Mouse (Mus musculus): ENCODE data around the gene Dock8. TPM values are rescaled to one million over a fixed set of nuclear protein-coding genes. Genes with fewer than 3 reads are reported as not detected.

The Dock8 gene
- total RNA-seq, 4 experiments from 2014 or later = 13.7 to 21.4 (median 16.3) TPM

DNA sequence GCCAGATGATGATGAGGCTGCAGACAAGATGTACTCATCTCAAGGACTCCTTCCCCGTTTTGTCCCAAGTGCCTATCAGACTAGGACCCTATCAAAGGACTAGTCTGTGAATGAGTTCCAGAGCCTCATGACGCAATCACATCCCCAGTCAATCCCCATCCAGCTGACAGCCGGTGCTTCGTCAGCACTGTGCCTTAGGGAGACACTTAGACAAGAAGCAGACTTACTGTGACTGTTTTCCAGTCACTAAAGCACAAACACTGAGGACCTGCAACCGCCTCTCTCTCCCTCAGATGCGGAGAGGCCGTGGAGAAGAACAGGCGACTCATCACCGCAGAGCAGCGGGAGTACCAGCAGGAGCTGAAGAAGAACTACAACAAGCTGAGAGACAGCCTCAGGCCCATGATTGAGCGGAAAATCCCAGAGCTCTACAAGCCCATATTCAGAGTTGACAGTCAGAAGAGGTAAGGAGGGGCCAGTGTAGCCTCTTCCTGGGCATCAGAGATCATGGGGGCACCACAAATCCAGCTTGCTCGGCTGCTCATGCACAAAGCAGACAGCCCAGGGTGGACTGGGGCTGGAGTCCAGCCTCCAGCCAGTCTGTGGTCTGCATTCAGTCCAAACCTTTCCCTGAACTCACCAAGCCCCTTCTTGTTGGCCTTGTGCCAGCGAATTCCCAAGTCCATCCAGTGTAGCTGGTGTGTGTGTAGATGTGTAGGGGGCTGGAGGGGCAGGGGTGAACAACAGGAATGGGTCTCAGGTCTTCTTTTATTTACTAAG is 200.9 kb downstream of the Dock8 start:
- DNase-seq = no peak

DNA sequence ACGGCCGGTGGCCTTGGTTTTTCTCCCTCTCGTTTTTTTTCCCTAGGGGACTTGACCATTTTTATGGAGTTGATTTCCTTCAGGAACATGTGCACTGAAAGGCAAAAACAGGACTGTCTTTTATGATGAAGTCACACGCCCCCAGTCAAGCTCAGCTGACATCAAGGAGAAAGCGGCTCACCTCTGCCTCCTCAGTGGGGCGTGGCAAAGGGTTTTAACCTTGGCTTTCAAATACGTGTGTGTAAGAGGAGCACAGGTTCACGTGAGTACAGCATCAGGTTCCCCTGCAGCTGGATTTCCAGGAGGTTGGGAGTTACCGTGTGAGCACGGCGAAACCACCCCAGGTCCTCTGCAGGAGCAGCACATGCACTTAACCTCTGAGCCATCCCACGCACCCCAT is 203.7 kb downstream of the Dock8 start:
- DNase-seq = no peak

DNA sequence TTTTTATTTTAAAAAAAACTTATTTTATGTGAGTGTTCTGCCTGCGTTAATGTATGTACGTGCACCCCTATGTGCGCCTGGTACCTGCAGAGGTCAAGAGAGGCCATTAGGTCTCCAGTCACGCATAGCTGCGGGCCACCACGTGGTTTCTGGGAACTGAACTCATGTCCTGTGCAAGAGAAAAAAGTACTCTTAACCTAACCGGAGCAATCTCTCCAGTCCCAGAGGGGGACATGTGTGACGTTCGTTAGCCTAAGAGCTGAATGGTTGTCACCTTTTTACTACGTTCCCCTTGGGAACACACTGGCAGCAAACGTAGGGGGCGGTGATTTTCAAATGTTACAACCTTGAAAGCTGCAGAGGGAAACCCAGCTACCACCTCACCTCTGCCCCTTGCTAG is 207.6 kb downstream of the Dock8 start:
- DNase-seq = no peak

DNA sequence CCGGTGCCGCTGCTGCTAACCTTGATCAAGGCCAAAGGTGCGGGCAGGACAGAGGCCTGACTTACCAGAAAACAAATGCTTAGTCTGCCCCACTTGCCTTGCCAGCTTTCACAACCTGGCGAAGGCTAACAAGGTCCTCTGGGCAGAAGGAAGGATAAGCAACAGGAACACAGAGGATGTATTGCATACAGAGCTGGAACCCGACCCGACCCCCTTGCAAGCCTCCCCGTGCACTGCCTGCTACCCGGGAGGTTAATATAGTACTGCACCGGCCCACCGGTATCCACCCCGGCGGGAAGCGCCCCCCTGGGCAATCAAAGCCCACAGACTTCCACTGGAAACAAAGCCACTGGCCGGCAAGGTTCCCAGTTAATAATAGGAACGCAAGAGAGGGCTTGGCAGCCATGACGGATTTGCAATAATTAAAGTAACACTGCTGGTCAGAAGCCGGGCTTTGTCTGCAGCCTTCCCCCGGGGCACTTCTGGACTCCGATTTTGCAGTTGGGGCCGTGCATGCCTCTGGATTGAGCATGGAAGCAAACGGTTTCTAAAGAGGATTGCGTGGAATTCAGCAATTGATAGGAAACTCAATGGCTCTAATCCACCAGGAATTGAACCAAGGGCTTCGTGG is 208.5 kb downstream of the Dock8 start:
- no peak for DNase-seq

DNA sequence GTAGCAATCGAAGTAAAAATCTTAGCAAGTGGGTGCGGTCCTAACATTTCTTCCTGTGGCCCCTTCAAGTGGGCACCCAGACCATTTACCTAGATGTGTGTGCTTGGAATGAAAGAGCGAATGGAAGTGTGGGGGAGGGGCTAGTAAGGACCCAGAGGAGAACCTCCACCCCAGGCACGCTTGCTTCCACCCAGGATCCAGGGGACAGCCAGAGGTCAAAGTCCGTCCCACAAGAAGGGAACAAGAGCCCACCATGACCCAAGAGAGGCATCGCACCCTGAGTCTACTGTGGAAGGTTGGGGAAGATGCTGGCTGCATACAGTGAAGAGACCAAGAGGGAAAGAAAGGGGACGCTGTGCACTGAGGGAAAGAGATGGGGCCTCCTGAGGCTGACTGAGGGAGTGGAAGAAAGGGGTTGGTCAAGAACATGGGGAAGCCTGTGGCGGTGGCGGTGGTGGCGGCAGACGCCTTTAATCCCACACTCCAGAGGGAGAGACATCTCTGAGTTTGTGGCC is 209.3 kb downstream of the Dock8 start:
- no peak for DNase-seq

DNA sequence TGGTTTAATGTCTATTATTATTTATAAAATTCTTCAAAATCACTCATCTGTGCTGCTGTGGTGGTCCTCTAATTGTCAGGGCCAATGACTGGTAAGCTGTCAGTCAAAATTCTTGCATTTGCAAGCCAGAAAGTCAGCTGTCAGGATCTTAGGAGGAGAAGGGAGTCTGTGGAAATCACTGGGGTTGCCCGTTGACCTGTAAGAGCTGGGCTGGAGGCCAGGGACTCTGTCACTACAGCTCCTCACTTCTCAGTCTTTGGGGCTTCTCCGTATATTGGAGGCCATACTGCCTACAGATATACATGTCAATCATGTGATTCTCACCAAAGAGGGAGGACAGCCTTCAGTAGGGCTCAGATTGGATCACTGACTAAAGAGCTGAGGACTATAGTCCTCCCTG is 221.3 kb downstream of the Dock8 start:
- no peak for DNase-seq

DNA sequence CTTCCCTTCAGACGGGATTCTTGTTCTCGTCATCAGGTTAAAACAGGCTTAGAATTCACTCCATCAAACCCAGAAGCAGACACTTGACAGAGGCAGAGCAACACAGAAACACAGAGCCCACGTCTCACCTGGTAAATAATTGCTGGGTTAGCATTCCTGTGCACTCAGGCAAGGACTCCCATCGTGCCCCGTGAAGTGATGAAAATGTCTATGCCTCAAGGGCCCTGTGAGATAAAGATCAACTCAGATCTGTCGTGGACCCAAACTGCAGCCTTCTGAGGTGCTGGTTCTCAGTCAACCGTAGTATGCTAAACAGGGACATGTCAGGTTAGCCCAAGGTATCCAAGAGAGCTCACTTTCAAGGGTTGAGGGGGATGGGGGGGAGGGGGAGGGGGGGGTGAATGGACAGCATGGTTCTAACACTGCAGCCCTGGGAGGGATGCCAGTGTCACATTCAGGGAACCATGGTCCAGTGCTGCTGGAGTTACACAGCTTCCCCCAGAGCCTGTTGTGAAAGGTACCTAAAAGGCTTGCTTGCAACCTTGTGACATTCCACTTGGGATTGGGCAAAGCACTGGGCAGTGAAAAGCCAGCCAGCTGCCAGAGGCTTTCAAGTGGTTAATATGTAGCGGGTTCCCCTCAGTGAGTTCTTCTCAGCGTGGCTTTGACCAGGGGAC is 222.8 kb downstream of the Dock8 start:
- DNase-seq = no peak

DNA sequence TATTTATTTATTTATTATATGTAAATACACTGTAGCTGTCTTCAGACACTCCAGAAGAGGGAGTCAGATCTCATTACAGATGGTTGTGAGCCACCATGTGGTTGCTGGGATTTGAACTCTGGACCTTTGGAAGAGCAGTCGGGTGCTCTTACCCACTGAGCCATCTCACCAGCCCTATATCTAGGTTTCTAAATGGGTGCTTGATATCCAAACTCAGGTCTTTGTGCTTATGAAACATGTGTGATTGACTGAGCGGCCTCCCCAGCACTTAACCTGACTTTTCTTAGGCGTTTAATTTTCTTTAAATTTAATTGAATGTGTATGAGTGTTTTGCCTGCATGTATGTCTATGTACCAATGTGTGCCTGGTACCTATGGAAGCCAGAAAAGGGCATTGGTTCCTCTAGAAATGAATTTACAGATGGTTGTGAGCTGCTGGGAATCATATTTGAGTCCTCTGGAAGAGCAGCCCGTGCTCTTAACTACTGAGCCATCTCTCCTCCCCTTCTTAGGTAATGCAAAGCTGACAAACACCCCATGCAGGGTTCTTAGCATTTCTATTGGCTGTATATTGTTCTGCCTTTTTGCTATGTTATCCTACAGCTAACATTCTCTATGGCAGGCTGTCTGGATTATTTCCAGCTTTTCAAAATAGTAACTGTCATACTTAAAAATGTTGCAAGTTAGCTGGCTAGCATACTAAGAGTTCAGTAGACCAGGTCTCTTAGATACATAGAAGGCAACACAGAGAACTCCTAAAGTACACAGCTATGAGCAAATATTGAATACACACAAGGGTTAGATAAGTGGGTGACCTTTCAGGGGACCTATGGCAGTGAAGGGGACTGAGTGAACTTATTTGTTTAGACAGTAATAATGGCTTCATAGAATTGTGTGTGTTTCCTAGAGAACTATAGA is 231.0 kb downstream of the Dock8 start:
- no peak for DNase-seq

DNA sequence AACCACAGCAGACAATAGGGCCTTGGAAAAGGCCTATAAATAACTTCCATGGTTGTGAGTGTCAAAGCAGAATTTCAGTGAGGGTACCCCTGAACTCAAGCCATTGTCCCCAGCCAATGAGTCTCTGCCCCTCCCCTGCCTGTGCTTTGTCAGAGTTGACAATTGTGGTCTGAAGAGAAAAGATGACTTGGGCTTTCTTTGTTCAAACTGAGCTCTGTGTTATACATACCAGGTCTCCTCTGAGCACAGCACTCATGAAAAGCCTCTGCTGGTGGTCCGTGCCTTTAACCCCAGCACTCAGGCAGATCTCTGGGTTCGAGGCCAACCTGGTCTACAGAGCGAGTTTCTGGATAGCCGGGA is 231.6 kb downstream of the Dock8 start:
- DNase-seq = no peak

DNA sequence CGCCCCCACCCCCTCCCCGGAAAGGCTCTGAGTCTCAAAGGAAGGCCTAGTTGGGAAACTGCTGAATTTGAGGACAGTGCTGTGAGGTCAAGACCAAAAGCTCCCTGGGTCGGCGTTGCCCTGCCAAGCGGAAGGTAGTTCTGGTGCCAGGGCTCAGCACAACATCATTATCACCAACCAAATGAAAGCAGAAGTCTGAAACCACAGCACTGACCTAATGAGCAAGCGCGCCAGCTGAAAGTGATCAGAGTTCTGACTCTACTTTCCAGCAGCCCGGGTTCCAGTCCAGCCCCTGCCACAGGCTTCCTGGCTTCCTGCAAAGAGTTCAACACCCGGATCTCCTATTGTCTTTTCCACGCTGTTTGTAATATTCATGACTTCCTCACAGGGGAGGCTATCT is 232.7 kb downstream of the Dock8 start:
- DNase-seq = no peak

DNA sequence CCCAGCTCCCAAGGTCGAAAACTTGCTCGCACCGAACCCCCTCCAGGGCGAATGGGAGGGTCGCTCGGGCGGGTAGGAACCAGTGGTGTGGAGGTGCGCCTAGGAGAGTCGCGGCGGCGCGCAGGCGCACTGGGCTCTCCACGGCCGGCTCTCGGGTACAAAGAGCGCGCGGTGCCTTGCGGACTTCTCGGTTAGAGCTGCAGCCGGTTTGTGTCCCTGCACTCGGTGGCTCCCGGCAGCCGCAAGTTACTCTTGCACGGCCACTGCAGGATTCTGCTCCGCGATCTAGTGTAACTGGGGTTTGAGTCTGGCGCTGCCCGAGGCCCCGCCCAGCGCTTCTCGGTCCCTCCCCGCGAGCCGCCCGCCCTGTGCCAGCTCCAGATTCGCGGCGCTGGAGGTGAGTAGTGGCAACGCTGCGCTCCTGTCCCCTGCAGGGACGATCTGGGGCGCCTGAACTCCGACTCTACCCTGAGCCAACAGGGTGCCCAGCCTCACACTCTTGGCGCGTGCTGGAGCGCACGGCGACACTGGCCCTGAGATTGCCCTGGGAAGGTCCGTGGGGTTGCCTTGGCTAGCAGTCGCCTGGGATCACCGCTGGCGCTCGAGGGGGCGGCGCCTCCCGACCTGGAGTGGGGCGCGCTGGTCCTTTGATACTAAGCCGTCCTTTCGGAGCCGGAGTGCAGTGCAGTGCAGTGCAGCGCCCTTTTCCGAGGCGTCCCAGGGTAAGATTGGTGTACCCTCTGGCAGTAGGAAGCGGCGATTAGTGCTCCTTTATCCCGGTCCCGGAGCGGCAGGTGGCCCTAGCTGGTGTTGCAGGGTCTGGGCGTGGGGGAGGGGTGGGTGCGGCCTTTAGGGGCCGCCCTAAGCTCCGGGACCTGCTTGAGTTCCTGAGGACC is 237.5 kb downstream of the Dock8 start, which contains the start of gene Kank1:
Kank1 (plus strand) TSS at position 380 of the 896 bp plus-strand sequence.
- DNase-seq = peak; percentile 31

DNA sequence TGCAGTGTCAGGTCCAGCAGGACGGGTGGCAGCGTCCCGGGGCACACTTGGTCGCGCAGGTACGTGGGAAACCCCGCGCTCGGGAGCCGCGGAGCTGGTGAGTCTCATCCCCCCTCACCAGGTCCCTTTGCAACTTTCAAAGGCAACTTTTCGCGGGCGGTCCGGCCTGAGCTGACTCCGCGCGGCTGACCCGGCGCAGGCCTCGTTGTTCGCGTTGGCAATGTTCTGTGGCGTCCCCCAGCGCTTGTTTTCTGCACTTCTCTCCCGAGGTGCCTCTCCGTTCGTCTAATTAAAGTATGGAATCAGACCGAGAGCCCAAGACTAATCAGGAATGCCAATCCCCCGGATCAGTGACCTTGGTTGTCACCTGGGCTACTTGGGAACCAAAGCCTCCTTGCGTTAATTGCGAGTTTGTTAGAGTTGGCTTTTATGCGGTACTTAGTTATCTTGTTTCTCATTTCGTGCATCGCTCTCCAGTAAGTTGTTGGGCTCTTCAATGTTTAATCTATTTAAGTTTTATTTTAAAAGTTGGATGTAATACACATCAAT is 238.2 kb downstream of the Dock8 start:
- no peak for DNase-seq

DNA sequence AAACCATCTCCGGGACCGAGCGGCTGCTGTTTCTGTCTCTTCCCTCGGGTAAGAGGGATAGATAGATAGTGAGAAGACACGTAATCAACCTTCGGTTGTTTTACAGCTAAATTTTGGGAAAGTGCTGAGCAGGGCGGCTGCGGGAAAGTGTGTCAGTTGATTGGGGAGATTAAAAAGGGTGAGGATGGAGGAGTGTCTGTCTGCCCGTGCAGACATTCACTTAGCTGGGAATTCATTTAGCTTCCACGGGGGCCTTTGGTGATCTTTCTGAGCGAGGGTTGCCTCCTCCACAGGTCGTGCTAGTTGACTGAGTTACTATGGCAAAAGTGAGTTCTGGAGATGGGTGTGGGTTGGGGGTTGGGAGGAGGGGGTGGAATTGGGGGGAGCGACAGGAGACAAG is 238.8 kb downstream of the Dock8 start:
- no peak for DNase-seq

DNA sequence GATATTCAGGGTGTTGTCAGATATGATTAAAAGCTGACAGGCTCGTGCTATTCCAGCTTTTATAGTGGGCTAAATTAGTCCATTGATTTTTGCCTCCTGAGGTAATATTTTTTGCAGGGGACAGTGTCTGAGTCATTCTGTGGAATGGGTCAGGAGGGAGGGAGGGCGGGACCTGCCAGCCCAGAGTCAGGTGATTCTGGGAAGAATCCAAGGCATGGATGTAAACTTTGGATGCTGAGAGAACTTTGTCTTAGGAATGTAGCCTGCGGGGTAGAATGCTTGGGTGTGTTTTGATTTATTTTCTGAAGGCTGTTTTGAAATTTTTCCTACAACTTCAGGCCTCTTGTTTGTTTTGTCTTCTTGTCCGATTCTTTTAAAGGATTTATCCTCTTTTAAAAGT is 244.2 kb downstream of the Dock8 start:
- DNase-seq = no peak

DNA sequence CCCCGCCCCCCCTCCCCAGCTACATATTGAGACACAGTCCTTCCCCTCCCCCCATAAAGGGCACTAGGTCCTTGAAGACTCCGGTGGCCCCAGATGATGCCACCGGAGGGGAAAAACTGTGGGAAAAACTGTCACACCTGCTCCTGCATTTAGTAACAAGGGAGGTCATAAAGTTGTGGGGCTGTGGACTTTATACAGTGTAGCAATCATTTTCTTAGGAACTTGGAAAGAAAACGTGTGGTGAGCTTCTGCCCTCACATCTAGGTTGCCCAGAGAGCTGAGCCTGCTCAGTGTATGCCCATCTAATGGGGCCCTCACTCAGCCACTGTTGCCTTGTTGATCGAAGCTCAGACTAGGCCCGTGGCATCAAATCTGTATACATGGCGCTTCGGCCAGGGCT is 246.7 kb downstream of the Dock8 start:
- DNase-seq = no peak

DNA sequence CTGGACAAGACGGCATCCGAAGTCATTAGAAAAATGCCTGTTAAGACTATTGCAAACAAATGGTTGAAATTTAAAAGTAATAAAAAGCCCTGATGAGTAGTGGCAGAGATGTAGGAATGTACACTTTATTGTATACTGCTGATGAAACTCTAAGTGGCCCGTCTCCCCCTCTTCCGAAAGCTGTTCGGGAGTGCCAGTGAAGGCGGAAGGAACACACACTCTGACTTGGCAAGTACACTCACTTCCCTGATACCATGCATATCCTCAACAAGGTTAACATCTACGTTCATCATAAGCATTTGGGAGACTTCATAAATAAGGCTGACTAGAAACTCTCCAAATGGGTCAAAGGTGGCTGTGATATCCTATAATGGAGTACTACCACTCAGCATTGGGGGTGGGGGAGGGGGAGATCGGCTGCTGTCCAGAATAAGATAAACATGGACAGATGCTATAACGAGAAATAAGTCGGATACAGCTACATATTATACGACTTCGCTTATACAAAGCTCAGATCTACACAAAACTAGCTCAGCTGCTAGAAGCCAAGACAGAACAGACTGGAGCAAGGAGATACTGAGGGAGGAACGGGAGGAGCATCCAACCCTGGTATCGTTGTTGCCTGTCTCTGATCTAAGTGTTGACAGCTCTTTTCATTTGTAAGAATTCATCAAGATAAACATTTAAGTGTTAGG is 248.7 kb downstream of the Dock8 start:
- no peak for DNase-seq

DNA sequence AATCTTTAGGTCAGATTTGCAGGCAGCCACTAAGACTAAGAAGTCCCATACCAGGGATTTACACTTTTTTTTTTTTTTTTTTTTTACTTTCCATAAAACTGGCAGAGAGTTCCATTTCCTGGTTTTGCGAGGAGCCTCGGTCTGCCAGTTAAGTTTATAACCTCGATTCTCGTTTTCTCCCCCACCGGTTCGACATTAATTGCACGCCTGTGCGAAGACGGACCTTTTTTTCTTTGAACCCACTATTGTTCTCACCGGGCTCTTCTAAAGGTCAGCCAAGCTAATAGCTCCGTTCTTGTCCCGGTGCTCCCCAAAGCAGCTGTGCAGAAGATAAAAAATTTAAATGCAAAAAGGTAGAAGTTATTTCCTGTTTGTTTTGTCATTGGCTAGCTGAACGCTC is 249.9 kb downstream of the Dock8 start:
- no peak for DNase-seq

DNA sequence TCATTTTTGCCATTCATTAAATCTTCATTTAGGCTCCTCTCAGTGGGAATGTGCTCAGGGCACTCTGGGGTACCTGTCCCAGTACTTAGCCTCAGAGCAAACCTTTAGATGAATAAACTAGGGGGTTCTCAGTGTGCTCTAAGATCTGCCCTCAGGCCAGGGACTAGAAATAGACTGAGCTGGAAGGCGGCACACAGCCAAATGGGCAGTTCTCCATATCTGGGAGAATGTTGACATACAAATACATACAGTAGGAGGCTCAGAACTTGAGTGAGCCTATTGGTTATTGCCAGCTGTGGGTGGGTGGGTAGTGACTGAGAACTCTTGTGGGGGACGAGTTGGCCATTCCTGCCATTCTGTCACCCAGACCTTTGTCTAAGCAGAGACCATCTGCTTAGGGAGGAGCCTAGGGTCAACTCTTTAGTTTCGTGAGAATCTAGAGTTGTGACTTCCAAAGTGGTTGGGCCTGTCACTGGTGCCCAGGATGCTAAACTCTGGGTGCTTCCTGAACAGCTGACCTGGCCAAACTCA is 252.3 kb downstream of the Dock8 start:
- no peak for DNase-seq
